Mouse (Mus musculus): ENCODE results near the gene Mfap5. TPM values are rescaled to one million over a fixed set of nuclear protein-coding genes. Genes with fewer than 3 reads are reported as not detected.

The Mfap5 gene
- not detected for total RNA-seq (2023)

GRCm38 (mm10) chr6:122505545-122505944, at the start of gene Mfap5:
Mfap5 (plus strand) TSS chr6:122505845.

GRCm38 (mm10) chr6:122498661-122499060, 7.0 kb upstream of the Mfap5 start, which contains the start of gene Rimklb:
Rimklb (minus strand) TSS chr6:122498761.

GRCm38 (mm10) chr6:122553606-122554005, 48.0 kb downstream of the Mfap5 start, which contains the start of gene Aicda:
Aicda (plus strand) TSS chr6:122553801.

Other genes starting within 250 kb of the Mfap5 start
- gene Klrg1, start 223.0 kb upstream of the Mfap5 start, total RNA-seq (2023) = not detected
- gene M6pr, start 197.1 kb upstream of the Mfap5 start, total RNA-seq (2023) = 100 to 1,000 TPM; 112 to 132 TPM
- 10 to 100 TPM; 13.2 to 17.1 TPM for gene Phc1, start 165.3 kb upstream of the Mfap5 start, total RNA-seq (2023)
- gene Rimklb, start 7.1 kb upstream of the Mfap5 start, total RNA-seq (2023) = not detected
- gene Aicda, start 48.0 kb downstream of the Mfap5 start, total RNA-seq (2023) = not detected
- 10 to 100 TPM; 75.2 to 89.4 TPM for gene Apobec1, start 96.6 kb downstream of the Mfap5 start, total RNA-seq (2023)
- under 1 TPM; 0.18 to 0.53 TPM for gene Gdf3, start 104.2 kb downstream of the Mfap5 start, total RNA-seq (2023)
- not detected for gene Dppa3, start 120.6 kb downstream of the Mfap5 start, total RNA-seq (2023)
- gene Nanog, start 201.6 kb downstream of the Mfap5 start, total RNA-seq (2023) = not detected